Mouse (Mus musculus): ENCODE results near the gene Mob2.

Mob2 gene

GRCm38 (mm10) chr7:142060931-142061565 lies at the start of gene Mob2:
Mob2 (minus strand) TSS chr7:142061065.
- DNase-seq (ENCODE audit: low spot score): peak; percentile 65

GRCm38 (mm10) chr7:142104747-142105146 lies 43.9 kb upstream of the Mob2 start:
- no peak for DNase-seq (ENCODE audit: low spot score)

GRCm38 (mm10) chr7:142097776-142098175 lies 36.9 kb upstream of the Mob2 start:
- DNase-seq (ENCODE audit: low spot score): peak; percentile 42

GRCm38 (mm10) chr7:142096701-142097100 lies 35.8 kb upstream of the Mob2 start:
- no peak for DNase-seq (ENCODE audit: low spot score)

- DNase-seq (ENCODE audit: low spot score): peak; percentile 53
Measured at GRCm38 (mm10) chr7:142095183-142095931, 34.5 kb upstream of the Mob2 start, which contains the start of gene Dusp8. Dusp8 (minus strand) TSS chr7:142095843.

- no peak for DNase-seq (ENCODE audit: low spot score)
Measured at GRCm38 (mm10) chr7:142094301-142095143, 33.7 kb upstream of the Mob2 start.

GRCm38 (mm10) chr7:142093696-142094240 lies 32.9 kb upstream of the Mob2 start:
- DNase-seq (ENCODE audit: low spot score): no peak

- no peak for DNase-seq (ENCODE audit: low spot score)
Measured at GRCm38 (mm10) chr7:142092991-142093390, 32.1 kb upstream of the Mob2 start.

GRCm38 (mm10) chr7:142091848-142092247 lies 31.0 kb upstream of the Mob2 start:
- DNase-seq (ENCODE audit: low spot score): no peak

- no peak for DNase-seq (ENCODE audit: low spot score)
Measured at GRCm38 (mm10) chr7:142089648-142090447, 29.0 kb upstream of the Mob2 start.

GRCm38 (mm10) chr7:142088886-142089285 lies 28.0 kb upstream of the Mob2 start:
- no peak for DNase-seq (ENCODE audit: low spot score)

GRCm38 (mm10) chr7:142087069-142087652 lies 26.3 kb upstream of the Mob2 start:
- DNase-seq (ENCODE audit: low spot score): no peak

GRCm38 (mm10) chr7:142086159-142086905 lies 25.5 kb upstream of the Mob2 start:
- DNase-seq (ENCODE audit: low spot score): no peak

- peak; percentile 46 for DNase-seq (ENCODE audit: low spot score)
Measured at GRCm38 (mm10) chr7:142084820-142085219, 24.0 kb upstream of the Mob2 start.

GRCm38 (mm10) chr7:142084395-142084794 lies 23.5 kb upstream of the Mob2 start:
- no peak for DNase-seq (ENCODE audit: low spot score)

- DNase-seq (ENCODE audit: low spot score): no peak
Measured at GRCm38 (mm10) chr7:142083588-142084317, 22.9 kb upstream of the Mob2 start.

- DNase-seq (ENCODE audit: low spot score): no peak
Measured at GRCm38 (mm10) chr7:142082607-142083006, 21.7 kb upstream of the Mob2 start.

- no peak for DNase-seq (ENCODE audit: low spot score)
Measured at GRCm38 (mm10) chr7:142082179-142082578, 21.3 kb upstream of the Mob2 start.

GRCm38 (mm10) chr7:142081736-142082135 lies 20.9 kb upstream of the Mob2 start:
- no peak for DNase-seq (ENCODE audit: low spot score)

GRCm38 (mm10) chr7:142080876-142081275 lies 20.0 kb upstream of the Mob2 start:
- no peak for DNase-seq (ENCODE audit: low spot score)

Data from ovary, postnatal 10 days (tissue).